In the genomic region with DNA sequence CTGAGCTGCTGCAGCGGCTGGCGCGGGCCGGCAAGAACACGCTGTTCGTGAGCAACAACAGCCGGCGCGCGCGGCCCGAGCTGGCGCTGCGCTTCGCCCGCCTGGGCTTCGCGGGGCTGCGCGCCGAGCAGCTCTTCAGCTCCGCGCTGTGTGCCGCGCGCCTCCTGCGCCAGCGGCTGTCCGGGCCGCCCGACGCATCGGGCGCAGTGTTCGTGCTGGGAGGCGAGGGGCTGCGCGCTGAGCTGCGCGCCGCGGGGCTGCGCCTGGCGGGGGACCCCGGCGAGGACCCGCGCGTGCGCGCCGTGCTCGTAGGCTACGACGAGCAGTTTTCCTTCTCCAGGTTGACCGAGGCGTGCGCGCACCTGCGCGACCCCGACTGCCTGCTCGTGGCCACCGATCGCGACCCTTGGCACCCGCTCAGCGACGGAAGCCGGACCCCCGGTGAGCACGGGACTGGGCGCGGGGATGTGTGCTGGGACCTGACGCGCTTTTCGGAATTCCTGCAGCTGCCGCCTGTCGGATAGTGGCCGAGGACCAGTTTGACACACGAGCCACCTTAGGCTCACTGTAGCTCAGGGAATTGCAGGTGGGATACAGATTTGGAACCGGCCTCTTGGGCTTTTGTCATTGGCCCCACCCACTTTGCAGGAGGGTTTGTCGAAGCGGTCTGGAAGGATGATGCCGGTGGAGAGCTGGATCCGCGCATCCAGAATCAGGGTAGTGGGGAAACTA, we compare ENCODE assay signal across 8 mouse cellular contexts. TPM values are rescaled to one million over a fixed set of nuclear protein-coding genes. Genes with fewer than 3 reads are reported as not detected.
DNase-seq lines count a peak whose midpoint lies in the region; ATAC-seq and TF ChIP-seq lines count a peak whose summit lies in the region.

No protein-coding gene starts in this region.

- TF ChIP-seq CTCF in hindbrain, postnatal 0 days (IDR thresholded peaks at IDR 0.05; ENCODE audit: low read depth): no peak; the same call in none of the 2 replicates

- peak; percentile 70 for ATAC-seq in kidney, embryonic 15.5 days (replicated peaks; ENCODE audit: low FRiP score)
- peak; percentile 72 for ATAC-seq in hindbrain, postnatal 0 days
- ATAC-seq in midbrain, embryonic 13.5 days: peak; percentile 74

- H3K4me2 ChIP-seq in kidney, embryonic 15.5 days: peak overlapping the region; percentile 100
- H3K4me2 ChIP-seq in hindbrain, postnatal 0 days (ENCODE audit: low read depth, low read length): peak overlapping the region; percentile 86
- peak overlapping the region; percentile 89 for H3K4me2 ChIP-seq in midbrain, embryonic 13.5 days (replicated peaks)

- DNase-seq in kidney, postnatal 25 days: no peak
- DNase-seq in MN1 (ENCODE audit: low spot score): peak; percentile 64
- DNase-seq in embryo, embryonic 9.5 days (ENCODE audit: extremely low spot score): peak; percentile 51
- DNase-seq in hindbrain, postnatal 0 days (ENCODE audit: low spot score): peak; percentile 80
- DNase-seq in thymus, postnatal 0 days (ENCODE audit: low spot score): peak; percentile 38
- DNase-seq in adrenal gland, postnatal 25 days: no peak

- peak overlapping the region; percentile 92 for H3K27ac ChIP-seq in kidney, embryonic 15.5 days
- H3K27ac ChIP-seq in hindbrain, postnatal 0 days: peak overlapping the region; percentile 98
- peak overlapping the region; percentile 97 for H3K27ac ChIP-seq in midbrain, embryonic 13.5 days

- H3K9me3 ChIP-seq in kidney, embryonic 15.5 days (replicated peaks): no peaks in the 10 kb centered on the region
- H3K9me3 ChIP-seq in hindbrain, postnatal 0 days (ENCODE audit: low read length): no peaks in the 10 kb centered on the region
- no peaks in the 10 kb centered on the region for H3K9me3 ChIP-seq in midbrain, embryonic 13.5 days

- H3K4me3 ChIP-seq in kidney, embryonic 15.5 days (replicated peaks): peak overlapping the region; percentile 78
- H3K4me3 ChIP-seq in hindbrain, postnatal 0 days (ENCODE audit: low read length): peak overlapping the region; percentile 71
- H3K4me3 ChIP-seq in midbrain, embryonic 13.5 days (replicated peaks): peak overlapping the region; percentile 65

- peaks cover 46% of the 10 kb centered on the region for H3K4me1 ChIP-seq in kidney, embryonic 15.5 days
- H3K4me1 ChIP-seq in hindbrain, postnatal 0 days (ENCODE audit: insufficient read depth, low read length): peaks cover 20% of the 10 kb centered on the region
- peaks cover 38% of the 10 kb centered on the region for H3K4me1 ChIP-seq in midbrain, embryonic 13.5 days (replicated peaks)

- WGBS in kidney, embryonic 15.5 days: under 1% methylated on average over 87 of the region's 87 CpGs
- WGBS in hindbrain, postnatal 0 days: under 1% methylated on average over 85 of the region's 87 CpGs
- WGBS in midbrain, embryonic 13.5 days: under 1% methylated on average over 76 of the region's 87 CpGs

- H3K9ac ChIP-seq in kidney, embryonic 15.5 days: peak overlapping the region; percentile 82
- peak overlapping the region; percentile 86 for H3K9ac ChIP-seq in hindbrain, postnatal 0 days (replicated peaks; ENCODE audit: low read length)
- peak overlapping the region; percentile 87 for H3K9ac ChIP-seq in midbrain, embryonic 13.5 days (replicated peaks)

- H3K36me3 ChIP-seq in kidney, embryonic 15.5 days: peaks cover 51% of the 10 kb centered on the region
- peaks cover 4% of the 10 kb centered on the region; the same call in 1 of the 2 replicates for H3K36me3 ChIP-seq in hindbrain, postnatal 0 days (ENCODE audit: insufficient read depth, low read length)
- H3K36me3 ChIP-seq in midbrain, embryonic 13.5 days: peaks cover 13% of the 10 kb centered on the region

- no peaks in the 10 kb centered on the region for H3K27me3 ChIP-seq in kidney, embryonic 15.5 days
- no peaks in the 10 kb centered on the region for H3K27me3 ChIP-seq in hindbrain, postnatal 0 days (ENCODE audit: insufficient read depth, low read length)
- H3K27me3 ChIP-seq in midbrain, embryonic 13.5 days: no peaks in the 10 kb centered on the region

RNA-seq across cellular contexts. Expression of a gene that starts 0.5 kb away (rescaled TPM):
- polyA plus RNA-seq in kidney, embryonic 15.5 days (2015; fragmentation: Nextera tagmentation; extraction: Ambion mirVana): 13.7 and 15.0 TPM in 2 replicates
- total RNA-seq in hindbrain, postnatal 0 days (2014; rRNA removed): 300 and 339 TPM in 2 replicates
- polyA plus RNA-seq in hindbrain, postnatal 0 days (2015; fragmentation: Nextera tagmentation; extraction: Ambion mirVana): 124 and 141 TPM in 2 replicates
- 55.8 and 63.2 TPM in 2 replicates for polyA plus RNA-seq in midbrain, embryonic 13.5 days (2015; fragmentation: Nextera tagmentation; extraction: Ambion mirVana)
- 16.3 and 16.5 TPM in 2 replicates for polyA plus RNA-seq in thymus, postnatal 0 days (2015; fragmentation: Nextera tagmentation; extraction: Ambion mirVana)
- total RNA-seq in adrenal gland, postnatal 25 days (2021): 5.0 and 6.0 TPM in 2 replicates

RNA-seq across cellular contexts. Expression of a gene that starts 12.3 kb away (rescaled TPM):
- 761 and 838 TPM in 2 replicates for polyA plus RNA-seq in kidney, embryonic 15.5 days (2015; fragmentation: Nextera tagmentation; extraction: Ambion mirVana)
- total RNA-seq in hindbrain, postnatal 0 days (2014; rRNA removed): 67.6 and 91.5 TPM in 2 replicates
- 141 and 144 TPM in 2 replicates for polyA plus RNA-seq in hindbrain, postnatal 0 days (2015; fragmentation: Nextera tagmentation; extraction: Ambion mirVana)
- polyA plus RNA-seq in midbrain, embryonic 13.5 days (2015; fragmentation: Nextera tagmentation; extraction: Ambion mirVana): 109 and 125 TPM in 2 replicates
- 598 and 732 TPM in 2 replicates for polyA plus RNA-seq in thymus, postnatal 0 days (2015; fragmentation: Nextera tagmentation; extraction: Ambion mirVana)
- total RNA-seq in adrenal gland, postnatal 25 days (2021): 273 and 304 TPM in 2 replicates

RNA-seq across cellular contexts. Expression of a gene that starts 14.7 kb away (rescaled TPM):
- polyA plus RNA-seq in kidney, embryonic 15.5 days (2015; fragmentation: Nextera tagmentation; extraction: Ambion mirVana): 34.4 and 41.6 TPM in 2 replicates
- total RNA-seq in hindbrain, postnatal 0 days (2014; rRNA removed): 2.4 and 6.2 TPM in 2 replicates
- 4.4 and 5.5 TPM in 2 replicates for polyA plus RNA-seq in hindbrain, postnatal 0 days (2015; fragmentation: Nextera tagmentation; extraction: Ambion mirVana)
- polyA plus RNA-seq in midbrain, embryonic 13.5 days (2015; fragmentation: Nextera tagmentation; extraction: Ambion mirVana): 2.5 and 4.9 TPM in 2 replicates
- polyA plus RNA-seq in thymus, postnatal 0 days (2015; fragmentation: Nextera tagmentation; extraction: Ambion mirVana): 27.7 and 39.1 TPM in 2 replicates
- total RNA-seq in adrenal gland, postnatal 25 days (2021): 6.1 and 8.8 TPM in 2 replicates

RNA-seq across cellular contexts. Expression of a gene that starts 14.8 kb away (rescaled TPM):
- polyA plus RNA-seq in kidney, embryonic 15.5 days (2015; fragmentation: Nextera tagmentation; extraction: Ambion mirVana): 0.14 and 0.60 TPM in 2 replicates
- 0.72 TPM in 1 of 2 replicates, not detected in the other for total RNA-seq in hindbrain, postnatal 0 days (2014; rRNA removed)
- polyA plus RNA-seq in hindbrain, postnatal 0 days (2015; fragmentation: Nextera tagmentation; extraction: Ambion mirVana): not detected in 2 replicates
- 0.12 TPM in 1 of 2 replicates, not detected in the other for polyA plus RNA-seq in midbrain, embryonic 13.5 days (2015; fragmentation: Nextera tagmentation; extraction: Ambion mirVana)
- 0.10 and 0.32 TPM in 2 replicates for polyA plus RNA-seq in thymus, postnatal 0 days (2015; fragmentation: Nextera tagmentation; extraction: Ambion mirVana)
- not detected in 2 replicates for total RNA-seq in adrenal gland, postnatal 25 days (2021)

RNA-seq across cellular contexts. Expression of a gene that starts 20.5 kb away (rescaled TPM):
- polyA plus RNA-seq in kidney, embryonic 15.5 days (2015; fragmentation: Nextera tagmentation; extraction: Ambion mirVana): 54.6 and 58.9 TPM in 2 replicates
- total RNA-seq in hindbrain, postnatal 0 days (2014; rRNA removed): 4.7 and 8.8 TPM in 2 replicates
- polyA plus RNA-seq in hindbrain, postnatal 0 days (2015; fragmentation: Nextera tagmentation; extraction: Ambion mirVana): 54.8 and 56.4 TPM in 2 replicates
- 53.1 and 58.0 TPM in 2 replicates for polyA plus RNA-seq in midbrain, embryonic 13.5 days (2015; fragmentation: Nextera tagmentation; extraction: Ambion mirVana)
- 59.3 and 59.9 TPM in 2 replicates for polyA plus RNA-seq in thymus, postnatal 0 days (2015; fragmentation: Nextera tagmentation; extraction: Ambion mirVana)
- total RNA-seq in adrenal gland, postnatal 25 days (2021): 42.7 and 44.0 TPM in 2 replicates

Comparison
In these comparisons a context has a peak if more than half of its experiments do, and no peak if none do; other contexts are left out.
1. DNase-seq: peak in MN1 (single experiment), embryo, embryonic 9.5 days (single experiment), hindbrain, postnatal 0 days (single experiment) and thymus, postnatal 0 days (single experiment); none in kidney, postnatal 25 days (0 of 2) and adrenal gland, postnatal 25 days (single experiment).
2. Peak in every context shown above with its lines, with median percentiles within 50 percentile points of each other: ATAC-seq, H3K27ac ChIP-seq, H3K4me2 ChIP-seq, H3K4me3 ChIP-seq and H3K9ac ChIP-seq.